Mouse (Mus musculus) urinary bladder, postnatal 4 days (tissue): ENCODE data around the gene Smyd3.
"Not testable (repeated sequence)": the region's sequence is repeated elsewhere in the genome, so short reads cannot be mapped to it uniquely, and the experiment has no call there.

Experiments used
- DNase-seq, 2 experiments: peaks; one replicate each; pipeline ENCODE4 v3.0.0; 2021 to 2022; ENCODE audit warnings: low spot score in 2 of 2

The Smyd3 gene

DNA sequence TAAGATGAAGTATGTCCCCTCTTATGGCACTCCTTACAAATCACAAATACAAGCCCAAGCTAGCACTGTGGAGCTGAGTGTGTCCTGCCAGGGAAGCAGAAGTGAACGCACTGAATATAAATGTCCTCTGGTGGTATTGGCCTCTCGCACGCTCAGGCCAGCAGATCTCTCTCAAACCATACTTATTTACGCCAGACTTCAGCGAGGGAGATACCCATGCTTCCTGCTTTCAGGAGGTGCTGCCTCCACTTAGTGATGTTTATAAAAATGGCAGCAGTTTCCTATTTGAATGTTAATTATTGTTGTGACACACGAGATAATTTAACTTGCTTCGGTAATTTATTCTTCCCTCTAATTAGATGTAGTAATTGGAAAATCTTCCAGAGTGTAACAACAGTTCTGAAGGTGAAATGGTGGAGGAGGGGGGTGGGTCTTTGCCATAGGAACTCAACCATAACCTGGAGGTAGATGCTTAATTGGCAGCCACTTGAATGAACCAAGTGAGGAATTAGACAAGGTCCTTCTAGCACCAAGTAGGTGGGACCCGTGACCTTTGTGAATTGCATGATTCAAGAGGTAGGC lies 224.0 kb downstream of the Smyd3 start:
- DNase-seq: no peak

DNA sequence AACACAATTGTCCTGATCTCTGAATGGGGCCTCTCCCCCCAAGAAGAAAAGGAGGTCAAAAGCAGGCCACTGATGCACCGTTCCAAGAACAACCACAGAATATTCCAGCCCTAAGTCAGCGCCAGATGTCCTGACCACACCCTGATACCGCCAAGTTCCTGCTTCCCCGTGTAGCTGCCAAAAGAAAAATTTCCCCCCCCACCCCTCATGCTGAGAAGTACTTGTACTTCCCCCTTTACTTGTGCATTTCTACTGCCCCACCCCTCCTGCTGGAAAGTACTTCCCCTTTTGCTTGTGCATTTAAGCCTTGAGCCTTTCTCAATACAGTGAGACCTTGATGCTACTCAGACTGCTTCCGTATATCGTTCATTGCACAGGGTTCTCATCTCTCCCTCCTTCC lies 227.7 kb downstream of the Smyd3 start:
- not testable (repeated sequence) for DNase-seq

DNA sequence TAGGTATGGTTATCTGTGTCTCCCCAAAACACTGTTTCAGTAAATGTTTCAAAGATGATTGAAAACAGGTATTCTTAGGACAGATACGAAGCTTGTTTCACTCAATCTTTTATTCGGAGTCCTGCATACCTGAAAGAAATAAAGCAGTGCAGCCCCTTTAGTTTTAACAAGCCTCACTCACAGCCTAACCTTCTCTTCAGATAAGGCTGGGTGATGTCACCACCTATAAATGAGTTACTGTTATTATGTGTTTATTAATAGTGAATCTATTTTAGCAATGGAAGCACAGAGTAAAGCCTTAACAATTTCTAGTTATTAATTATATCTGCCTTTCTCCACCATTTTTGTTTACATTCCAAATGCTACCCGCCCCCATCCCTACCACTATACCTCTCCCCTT lies 228.1 kb downstream of the Smyd3 start:
- DNase-seq: no peak

DNA sequence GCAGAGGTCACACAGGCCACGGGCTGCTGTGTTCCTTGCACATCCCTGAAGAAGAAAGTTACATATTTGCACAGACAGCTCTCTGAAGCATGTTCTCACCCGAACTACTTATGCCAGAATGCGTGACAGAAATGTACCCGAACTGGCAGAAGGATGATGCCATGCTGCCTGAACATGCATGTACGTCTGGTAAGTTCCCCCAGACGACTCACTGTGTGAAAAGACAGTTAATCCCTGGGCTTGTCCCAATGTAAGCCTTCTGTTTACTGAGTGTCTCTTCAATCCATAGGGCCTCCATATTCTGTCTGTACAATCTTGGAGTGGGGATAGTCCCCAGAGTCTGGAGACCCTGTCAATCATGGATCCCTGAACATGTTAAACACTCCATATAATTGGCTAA lies 231.1 kb downstream of the Smyd3 start:
- DNase-seq: no peak

DNA sequence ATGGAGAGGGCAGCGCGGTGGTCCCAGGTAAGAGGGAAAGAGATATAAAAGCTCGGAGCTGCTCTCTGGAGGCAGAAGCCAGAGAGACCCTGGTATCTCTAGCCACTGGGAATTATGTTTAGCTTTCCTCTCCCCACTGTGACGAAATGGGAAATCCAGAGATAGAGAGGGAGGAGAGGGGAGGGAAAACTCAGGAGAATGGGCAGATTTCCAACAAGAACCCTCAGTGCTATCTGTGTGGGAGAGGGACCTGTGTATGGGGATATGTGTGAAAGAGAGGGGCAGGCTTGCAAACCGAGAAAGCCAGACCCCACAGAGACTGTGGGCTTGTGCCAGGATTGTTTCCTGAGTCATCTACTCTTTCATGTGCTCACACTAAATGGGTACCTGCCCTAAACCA lies 235.0 kb downstream of the Smyd3 start:
- no peak for DNase-seq

DNA sequence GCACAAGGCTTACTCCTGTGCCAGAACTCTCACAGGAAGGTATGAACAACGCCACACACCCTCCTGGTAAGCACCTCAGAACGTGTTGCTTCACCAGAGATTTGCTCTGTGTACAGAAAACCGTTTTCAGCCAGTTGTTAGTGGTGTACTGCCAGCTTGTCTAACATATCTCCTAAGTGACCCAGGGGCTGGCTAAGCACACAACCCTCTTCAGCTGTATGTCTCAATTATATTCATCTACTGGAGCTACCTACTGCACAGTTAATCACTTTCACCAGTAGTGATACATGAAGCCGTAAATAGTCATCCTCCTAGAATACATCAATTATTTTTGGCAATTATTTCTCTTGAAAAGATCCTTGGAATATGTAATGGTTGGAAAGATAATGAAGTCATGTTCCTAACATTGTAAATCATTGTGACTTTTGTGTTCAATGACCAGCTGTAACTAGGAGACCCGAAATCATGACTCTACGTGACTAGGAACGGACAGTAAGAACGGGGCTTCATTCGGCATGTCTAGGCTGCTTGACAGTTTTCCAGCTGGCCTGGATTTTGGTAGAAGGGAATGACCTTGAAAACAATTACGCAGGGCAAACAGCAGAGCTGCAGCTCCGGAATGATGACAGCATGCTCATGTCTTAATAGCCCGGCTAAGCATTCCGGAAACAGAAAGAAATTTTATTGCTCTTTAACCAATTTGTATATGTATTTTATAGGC lies 236.3 kb downstream of the Smyd3 start:
- DNase-seq: peak in 1 of 2 experiments; percentile 29

DNA sequence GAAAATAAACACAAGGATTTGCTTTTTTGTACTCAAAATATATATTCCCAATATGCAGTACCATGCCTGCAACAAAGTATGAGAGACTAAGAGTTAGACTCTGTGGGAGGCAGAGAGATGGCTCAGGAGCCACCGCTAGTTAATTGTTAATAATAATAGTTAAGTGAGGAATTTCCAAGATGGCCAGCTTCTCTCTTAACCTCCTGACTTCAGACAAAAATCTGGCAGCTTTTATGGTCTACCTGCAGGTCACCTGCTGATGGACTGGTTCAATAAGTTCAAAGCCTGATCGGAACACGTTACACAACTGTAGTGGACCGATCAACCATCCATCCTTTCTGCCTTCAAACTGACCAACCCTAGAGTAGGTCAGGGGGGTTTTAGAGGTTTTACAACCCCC lies 238.7 kb downstream of the Smyd3 start:
- no peak for DNase-seq

DNA sequence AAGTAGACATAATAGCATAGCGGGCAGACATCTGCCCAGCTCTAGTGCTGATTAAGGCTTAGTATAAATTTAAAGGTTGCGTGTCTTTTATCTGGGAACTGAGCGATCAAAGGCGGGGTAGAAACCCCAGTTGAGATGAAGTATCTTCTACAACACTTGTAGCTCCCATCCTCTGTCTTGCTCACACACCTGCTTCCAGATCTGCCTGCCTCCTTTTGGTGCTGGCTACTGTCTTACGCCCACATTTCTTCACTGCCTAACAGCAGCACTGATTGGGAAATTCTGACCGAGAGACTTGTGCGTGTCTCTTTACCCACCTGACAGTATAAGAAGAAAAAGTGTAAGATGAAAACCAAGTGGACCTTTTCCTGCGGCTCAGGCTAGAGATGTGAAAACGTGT lies 240.5 kb downstream of the Smyd3 start:
- DNase-seq: no peak

DNA sequence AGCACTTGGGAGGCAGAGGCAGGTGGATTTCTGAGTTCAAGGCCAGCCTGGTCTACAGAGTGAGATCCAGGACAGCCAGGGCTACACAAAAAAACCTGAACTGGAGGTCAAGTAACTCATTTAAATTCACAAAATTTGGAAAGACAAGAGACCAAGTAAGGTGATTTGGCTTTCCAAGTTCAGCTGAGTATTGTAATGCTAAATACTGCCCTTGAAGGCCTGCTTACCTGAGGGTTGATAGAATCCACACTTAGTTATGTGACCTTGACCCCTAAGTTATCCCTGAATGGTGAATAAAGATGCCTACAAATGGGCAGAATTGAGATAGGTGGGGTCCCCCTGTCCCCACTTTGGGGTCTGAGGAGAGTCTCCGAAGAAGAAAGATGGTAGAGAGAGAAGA lies 241.0 kb downstream of the Smyd3 start:
- no peak for DNase-seq

DNA sequence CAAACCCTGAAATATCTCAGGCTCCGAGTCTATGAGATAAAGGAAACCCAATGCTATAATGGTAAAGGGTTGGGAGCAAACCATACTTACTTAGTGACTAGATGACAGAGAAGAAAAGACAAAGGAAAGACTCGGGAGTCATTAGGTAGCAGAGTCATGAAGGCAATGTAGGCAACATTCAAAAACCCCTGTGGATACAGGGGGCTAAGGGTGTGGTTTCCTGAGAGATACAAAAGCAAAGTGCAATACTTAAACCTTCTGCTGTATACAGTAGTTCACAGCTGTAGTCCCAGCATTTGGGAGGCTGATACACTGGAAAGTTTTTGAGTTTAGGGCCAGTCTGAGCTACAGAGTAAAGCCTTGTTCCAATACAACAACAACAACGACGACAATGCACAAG lies 244.9 kb downstream of the Smyd3 start:
- no peak for DNase-seq

DNA sequence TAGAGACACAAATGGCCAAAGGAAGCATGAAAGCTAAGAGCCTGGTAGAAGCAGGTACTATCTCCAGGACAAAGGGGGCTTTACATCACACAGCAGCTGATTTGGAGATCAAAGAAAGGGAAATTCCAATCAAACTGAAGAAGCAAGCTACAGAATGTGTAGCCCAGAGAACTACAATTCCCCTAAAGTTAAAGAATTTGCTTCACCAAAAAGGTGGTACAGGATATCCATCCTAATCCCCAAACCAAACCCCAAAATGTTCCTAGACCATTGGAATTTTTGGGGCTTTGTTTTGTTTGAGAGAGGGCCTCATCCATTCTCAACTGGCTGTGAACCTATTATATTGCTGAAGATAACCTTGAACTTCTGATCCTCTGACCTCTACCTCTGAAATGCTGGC lies 245.5 kb downstream of the Smyd3 start:
- no peak for DNase-seq

DNA sequence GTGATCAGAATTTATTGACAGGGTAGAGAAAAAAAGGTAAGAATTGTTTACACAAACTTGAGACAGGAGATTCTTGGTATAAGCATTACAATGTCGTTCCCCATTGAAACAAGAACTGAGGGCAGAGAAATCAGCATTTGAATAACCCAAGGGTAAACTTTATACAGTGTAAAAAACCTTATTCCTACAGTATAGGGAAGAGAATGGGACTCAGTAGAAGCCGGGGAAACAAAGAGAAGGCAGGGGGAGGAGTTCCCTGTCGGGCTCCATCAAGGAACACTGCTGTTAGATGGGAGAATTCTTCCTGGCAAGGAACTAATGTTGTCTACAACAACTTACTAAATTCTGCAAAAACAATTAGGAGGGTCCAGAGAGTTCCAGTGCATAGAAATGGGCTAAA lies 250.9 kb downstream of the Smyd3 start:
- DNase-seq: no peak

DNA sequence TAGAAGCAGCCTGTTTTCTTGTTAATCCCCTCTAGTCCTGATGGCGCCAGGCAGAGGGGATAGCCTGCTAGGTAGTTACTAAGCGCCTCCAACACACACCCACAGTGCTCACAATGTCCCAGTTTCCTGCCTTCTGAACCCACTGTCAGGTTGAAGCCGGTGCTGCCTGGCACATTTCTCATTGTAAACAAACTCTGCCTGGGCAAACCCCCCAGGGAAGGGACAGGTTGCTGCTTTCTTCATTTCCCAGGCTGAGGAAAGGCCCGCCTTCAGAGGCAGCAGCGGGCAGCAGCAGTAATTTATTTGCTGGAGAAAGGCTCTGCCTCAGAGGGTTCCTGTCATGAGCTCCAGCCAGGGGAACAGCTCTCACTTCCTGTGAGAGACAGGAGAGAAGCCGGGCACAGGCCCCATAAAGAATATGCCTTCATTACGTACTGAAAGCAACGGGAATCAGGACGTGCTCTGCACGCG lies 256.3 kb downstream of the Smyd3 start:
- no peak for DNase-seq

DNA sequence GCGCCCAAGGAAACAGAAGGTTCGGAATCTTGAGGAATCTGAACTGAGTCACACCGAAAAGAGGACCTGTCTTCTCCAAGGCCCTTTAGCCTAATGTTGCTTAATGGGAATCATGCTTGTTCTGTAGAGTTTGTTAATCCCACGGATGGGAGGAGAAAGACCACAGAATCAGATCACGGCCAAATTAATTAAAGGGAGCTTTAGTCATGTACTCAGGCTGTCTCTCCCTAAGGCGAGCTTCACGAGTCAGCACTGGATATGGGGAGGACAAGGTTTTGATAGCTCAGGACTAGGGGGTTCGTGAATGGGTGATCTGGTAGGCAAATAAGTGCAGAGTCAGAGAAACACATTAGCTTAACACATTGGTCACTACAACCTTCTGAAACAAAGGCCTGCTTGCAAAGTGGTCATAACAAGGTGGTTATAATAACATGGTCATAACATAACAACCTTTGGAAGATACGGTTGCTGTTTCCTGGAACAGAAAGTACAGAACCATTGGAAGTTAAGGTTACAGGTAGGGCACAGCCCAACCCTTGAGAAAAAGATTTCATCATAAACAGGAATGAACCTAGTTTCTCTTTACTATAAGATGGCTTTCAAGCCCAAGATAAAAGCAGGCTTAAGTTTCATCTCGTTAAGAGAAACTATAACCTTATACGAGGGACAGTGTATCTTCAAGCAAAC lies 261.9 kb downstream of the Smyd3 start:
- DNase-seq: no peak

DNA sequence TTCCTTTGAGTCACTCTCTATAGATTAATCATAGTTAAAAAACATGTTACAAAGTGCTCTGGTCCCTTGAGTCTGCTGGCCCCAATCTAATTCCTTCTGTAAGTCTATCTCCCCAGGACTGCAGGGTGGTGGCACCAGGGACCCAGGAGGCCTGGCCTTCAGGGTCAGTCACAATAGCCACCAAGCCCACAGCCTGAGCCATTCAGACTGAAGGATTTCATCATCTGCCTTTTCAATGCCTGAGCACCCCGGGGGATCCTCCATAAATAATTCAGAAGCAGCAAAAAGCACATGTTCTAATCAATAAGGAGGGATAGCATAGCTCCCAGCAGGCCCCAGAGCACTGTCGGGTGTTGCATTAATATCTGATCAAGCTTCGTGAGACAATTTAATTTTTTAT lies 263.3 kb downstream of the Smyd3 start:
- no peak for DNase-seq

DNA sequence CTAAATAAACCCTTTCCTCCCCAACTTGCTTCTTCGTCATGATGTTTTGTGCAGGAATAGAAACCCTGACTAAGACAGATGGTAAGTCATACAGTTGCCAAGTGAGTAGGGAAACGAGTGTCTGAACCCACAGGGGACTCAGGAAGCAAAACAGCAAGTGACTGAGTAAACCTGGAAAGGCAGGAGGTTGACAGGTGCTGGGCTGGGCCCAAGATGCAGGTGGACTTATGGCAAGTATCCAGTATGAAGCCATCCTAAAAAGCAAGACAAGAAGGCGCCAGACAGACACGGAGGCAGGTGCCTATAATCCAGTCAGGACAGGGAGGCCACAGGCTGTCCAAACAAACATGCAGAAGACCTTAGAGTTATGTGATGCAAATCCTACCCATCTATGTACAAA lies 265.2 kb downstream of the Smyd3 start:
- no peak for DNase-seq

DNA sequence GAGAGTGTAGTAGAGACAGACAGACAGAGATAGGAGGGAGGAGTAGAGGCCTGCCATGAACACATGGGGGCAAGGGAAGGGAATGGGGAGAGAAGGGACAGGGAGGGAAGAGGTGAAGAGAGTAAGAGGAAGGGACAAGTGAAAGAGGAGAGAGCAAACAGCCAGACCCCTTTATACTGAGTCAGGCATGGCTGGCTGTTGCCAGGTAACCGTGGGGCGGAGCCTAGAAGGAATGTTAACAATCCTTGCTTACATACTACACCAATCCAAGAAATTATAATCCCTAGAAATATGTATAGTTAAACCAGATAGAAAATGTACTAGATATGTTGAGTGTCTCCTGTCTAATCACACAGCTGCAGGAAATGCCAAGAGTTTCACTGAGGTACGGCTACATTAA lies 267.5 kb downstream of the Smyd3 start:
- DNase-seq: no peak

DNA sequence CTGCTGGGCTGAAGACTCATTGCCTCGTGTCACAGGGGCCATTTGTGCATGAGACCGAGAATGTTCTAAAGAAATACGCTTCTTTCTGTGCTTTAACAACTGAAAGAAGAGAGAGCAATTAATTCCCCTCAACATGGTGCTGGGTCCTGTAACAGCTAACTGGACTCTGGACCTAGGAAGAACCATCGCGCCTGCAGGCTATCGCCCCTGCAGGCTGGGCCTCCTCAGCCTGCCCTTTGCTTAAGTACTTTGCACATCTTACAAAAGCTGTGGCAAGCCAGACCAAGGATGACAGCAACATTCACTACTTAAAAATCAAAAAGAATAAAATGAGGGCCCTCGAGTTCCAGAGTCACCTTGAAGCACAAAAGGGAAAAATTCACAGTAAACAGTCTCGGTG lies 274.3 kb downstream of the Smyd3 start:
- DNase-seq: no peak

DNA sequence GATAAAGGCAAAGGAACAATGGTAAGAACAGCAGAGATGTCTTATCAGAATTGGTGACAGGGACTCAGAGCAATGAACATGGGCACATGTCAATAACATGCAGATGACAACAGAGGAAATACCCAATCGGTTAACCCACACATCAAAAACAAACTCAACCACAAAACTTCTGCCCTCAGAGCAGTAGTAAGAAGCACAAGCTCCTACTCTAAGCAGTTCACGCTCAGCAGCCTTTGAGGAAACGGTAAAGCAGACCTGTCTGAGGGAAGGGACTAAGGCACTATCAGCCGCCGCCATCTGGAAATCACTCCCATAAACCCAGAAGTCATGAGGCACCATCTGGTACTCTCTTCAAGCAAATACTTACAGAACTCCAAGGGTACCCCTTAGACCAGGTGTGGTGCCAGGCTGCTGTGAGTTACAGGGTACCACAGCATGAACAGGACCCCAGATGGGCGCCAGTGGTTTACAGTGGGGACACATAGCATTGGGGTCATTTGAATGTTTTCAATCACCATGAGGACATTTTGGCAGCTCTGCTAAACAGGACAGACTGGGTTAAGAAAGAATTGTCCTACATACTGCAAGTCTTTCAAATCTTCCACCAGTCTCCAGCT lies 277.1 kb downstream of the Smyd3 start:
- no peak for DNase-seq

DNA sequence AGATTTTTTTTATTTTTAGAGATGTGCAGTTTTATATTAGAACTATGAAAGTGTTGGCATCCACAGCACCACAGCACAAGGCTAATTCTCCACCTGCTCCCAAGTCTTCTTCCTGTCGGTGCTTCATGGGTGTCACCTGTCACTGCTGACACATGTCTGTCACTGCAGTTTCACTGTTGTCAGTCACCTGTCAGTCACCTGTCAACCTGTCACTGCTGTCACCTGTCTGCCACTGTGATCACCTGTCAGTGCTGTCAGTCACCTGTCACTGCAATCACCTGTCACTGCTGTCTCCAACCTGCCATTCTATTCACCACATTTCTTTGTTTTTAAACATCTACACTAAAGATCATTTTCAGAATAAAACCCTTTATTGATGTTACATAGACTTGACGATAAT lies 279.2 kb downstream of the Smyd3 start:
- DNase-seq: no peak

DNA sequence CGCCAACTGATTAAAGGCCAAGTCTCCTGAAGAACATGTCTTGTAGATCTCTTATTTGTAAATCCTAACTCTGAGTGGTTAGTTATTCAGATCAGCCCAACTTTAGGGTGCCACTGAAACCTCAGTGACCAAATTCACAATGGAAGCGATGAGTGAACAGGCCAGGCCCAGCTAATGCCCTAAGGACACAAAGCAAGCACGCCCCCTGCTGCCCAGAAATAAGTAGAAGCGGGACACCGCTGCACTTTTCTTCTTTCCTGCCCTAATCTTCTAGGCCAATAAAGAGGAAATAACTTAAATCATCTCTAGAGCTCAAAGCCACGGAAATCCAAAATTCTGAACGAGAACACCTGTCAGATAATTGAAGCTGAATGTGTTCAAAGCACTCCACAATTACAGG lies 279.9 kb downstream of the Smyd3 start:
- DNase-seq: no peak

DNA sequence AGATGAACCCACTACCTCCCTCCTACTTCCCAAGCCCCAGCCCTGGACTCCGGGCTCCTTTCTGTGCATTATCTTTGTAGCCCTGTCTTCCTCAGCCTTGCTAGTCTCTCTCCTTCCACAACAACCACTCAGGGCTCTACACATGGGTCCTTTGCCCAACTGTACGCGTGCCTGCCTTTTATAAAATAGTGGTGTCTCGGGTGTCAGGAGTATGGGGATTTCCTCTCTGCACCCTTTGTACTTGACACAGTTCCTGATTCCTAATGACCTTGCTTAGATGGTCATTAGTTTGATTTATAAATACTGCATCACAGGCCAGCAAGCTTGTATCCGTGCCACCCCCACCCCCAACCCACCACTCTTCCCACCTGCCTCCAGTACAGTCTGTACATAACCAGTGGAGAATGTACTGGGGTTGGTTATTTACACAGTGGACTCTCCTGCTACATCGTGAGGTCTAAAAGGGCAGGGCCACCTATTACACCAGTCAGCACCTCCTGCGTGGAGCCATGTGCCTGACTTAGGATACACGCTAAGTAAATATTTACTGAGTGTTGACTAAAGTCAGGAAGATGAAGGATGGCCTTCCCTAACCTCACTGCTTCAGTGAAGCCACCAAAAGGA lies 281.5 kb downstream of the Smyd3 start:
- DNase-seq: no peak
